Mouse (Mus musculus) small intestine, adult 2 months (tissue): ENCODE measurements at regions not wholly inside any gene's neighbourhood (a gene's known extent, or its start where the extent isn't known, plus 50 kb on each side); places are given as distances from the start of the nearest gene placed in this dataset.

Experiments used
- CTCF ChIP-seq: fragments of 200-500 bp; IDR thresholded peaks from 2 replicates; pipeline ENCODE4 v1.5.1; 2012; ENCODE audit warnings: low read depth, mild to moderate bottlenecking, control low read depth, inconsistent platforms, low read length, moderate library complexity, mixed read lengths; ENCODE audit not compliant: insufficient replicate concordance, insufficient read length; ENCODE audit errors: extremely low read depth
- POLR2A ChIP-seq: fragments of 200-500 bp; IDR thresholded peaks from 2 replicates; pipeline ENCODE4 v1.6.1; 2012; ENCODE audit warnings: low read depth, mild to moderate bottlenecking, control low read depth, inconsistent platforms, low read length, moderate library complexity

GRCm38 (mm10) chr9:61631097-61631496, 258.9 kb downstream of the Tle3 start:
- no peak for TF ChIP-seq POLR2A
- no peak for TF ChIP-seq CTCF
